ENCODE assay signal across 13 mouse cellular contexts in genomic region chr2:101665703-101666092, GRCm38 (mm10). TPM values are rescaled to one million over a fixed set of nuclear protein-coding genes. Genes with fewer than 3 reads are reported as not detected.
DNase-seq lines count a peak whose midpoint lies in the region; ATAC-seq and TF ChIP-seq lines count a peak whose summit lies in the region.
"Had no signal": no experiment of that assay in that cellular context is flagged by ENCODE, and none has a peak within 500 bp of the region (broad histone marks: within the 10 kb centered on the region; RNA-seq: fewer than 3 reads in every experiment).

No protein-coding gene starts in this region.

- H3K27me3 ChIP-seq in hindbrain, embryonic 12.5 days: no peaks in the 10 kb centered on the region
- H3K27me3 ChIP-seq in midbrain, embryonic 11.5 days (ENCODE audit: control insufficient read depth, insufficient read depth, low read length): no peaks in the 10 kb centered on the region
- 0 out of 2 replicates have a peak, but pooled peaks cover 3% of the 10 kb centered on the region for H3K27me3 ChIP-seq in kidney, embryonic 15.5 days
- H3K27me3 ChIP-seq: heart, embryonic 13.5 days had no signal

- WGBS in hindbrain, embryonic 12.5 days: 73% methylated on average over 3 of the region's 3 CpGs
- 91% methylated on average over 3 of the region's 3 CpGs for WGBS in midbrain, embryonic 11.5 days
- WGBS in kidney, embryonic 15.5 days: 89% methylated on average over 3 of the region's 3 CpGs

- no peaks in the 10 kb centered on the region for H3K9me3 ChIP-seq in hindbrain, embryonic 12.5 days (replicated peaks)
- no peaks in the 10 kb centered on the region for H3K9me3 ChIP-seq in midbrain, embryonic 11.5 days (ENCODE audit: control insufficient read depth, low read length)
- H3K9me3 ChIP-seq in kidney, embryonic 15.5 days (replicated peaks): no peaks in the 10 kb centered on the region
- H3K9me3 ChIP-seq: heart, embryonic 13.5 days had no signal

- ATAC-seq in hindbrain, embryonic 12.5 days (ENCODE audit: low FRiP score): 0 out of 2 replicates have a peak, but pooled peaks have one; percentile 36
- ATAC-seq in midbrain, embryonic 11.5 days (ENCODE audit: low FRiP score): peak; percentile 33
- ATAC-seq in kidney, embryonic 15.5 days (replicated peaks; ENCODE audit: low FRiP score): no peak

- H3K27ac ChIP-seq in left cerebral cortex, adult 2 months: peak overlapping the region; percentile 63; the same call in 1 of the 2 replicates
- H3K27ac ChIP-seq in hindbrain, embryonic 12.5 days: 0 out of 2 replicates have a peak overlapping the region, but pooled peaks have one; percentile 18
- no peak overlapping the region for H3K27ac ChIP-seq in midbrain, embryonic 11.5 days (ENCODE audit: low read depth, low read length)
- no peak overlapping the region for H3K27ac ChIP-seq in kidney, embryonic 15.5 days
- H3K27ac ChIP-seq: heart, embryonic 13.5 days had no signal

- no peak overlapping the region for H3K4me3 ChIP-seq in left cerebral cortex, adult 2 months
- no peak overlapping the region for H3K4me3 ChIP-seq in hindbrain, embryonic 12.5 days
- H3K4me3 ChIP-seq in midbrain, embryonic 11.5 days (ENCODE audit: low read depth, low read length): no peak overlapping the region
- H3K4me3 ChIP-seq in kidney, embryonic 15.5 days (replicated peaks): no peak overlapping the region
- H3K4me3 ChIP-seq: heart, embryonic 13.5 days had no signal

- intact Hi-C loops in left cerebral cortex, adult 2 months (cut with DNase I): no loop called here
- intact Hi-C loops in left cerebral cortex, postnatal 25 days (cut with DNase I): no loop called here

- no peaks in the 10 kb centered on the region for H3K36me3 ChIP-seq in hindbrain, embryonic 12.5 days
- H3K36me3 ChIP-seq in midbrain, embryonic 11.5 days (ENCODE audit: control insufficient read depth, insufficient read depth, low read length): no peaks in the 10 kb centered on the region
- no peaks in the 10 kb centered on the region for H3K36me3 ChIP-seq in kidney, embryonic 15.5 days
- H3K36me3 ChIP-seq: heart, embryonic 13.5 days had no signal

- no peak for DNase-seq in left cerebral cortex, adult 2 months (ENCODE audit: extremely low spot score in 1 of 2, low spot score in 2 of 2)
- no peak for DNase-seq in left cerebral cortex, postnatal 25 days (ENCODE audit: low spot score in 2 of 2)
- no peak for DNase-seq in midbrain, embryonic 11.5 days (ENCODE audit: low spot score, missing footprints)
- no peak for DNase-seq in cerebellum, postnatal 10 days
- DNase-seq in thymus, adult 18-20 months: no peak
- no peak for DNase-seq in adipocyte (ENCODE audit: low spot score)

- 0 out of 2 replicates have a peak, but pooled peaks cover 2% of the 10 kb centered on the region for H3K4me1 ChIP-seq in hindbrain, embryonic 12.5 days
- no peaks in the 10 kb centered on the region for H3K4me1 ChIP-seq in midbrain, embryonic 11.5 days (ENCODE audit: control insufficient read depth, insufficient read depth, low read length)
- H3K4me1 ChIP-seq in kidney, embryonic 15.5 days: peaks cover 3% of the 10 kb centered on the region; the same call in 1 of the 2 replicates
- H3K4me1 ChIP-seq: heart, embryonic 13.5 days had no signal

- no peak overlapping the region for H3K4me2 ChIP-seq in hindbrain, embryonic 12.5 days (replicated peaks)
- no peak overlapping the region for H3K4me2 ChIP-seq in midbrain, embryonic 11.5 days
- H3K4me2 ChIP-seq in kidney, embryonic 15.5 days: no peak overlapping the region
- H3K4me2 ChIP-seq: heart, embryonic 13.5 days had no signal

- no peak for TF ChIP-seq CTCF in left cerebral cortex, adult 2 months (IDR thresholded peaks at IDR 0.05)

- no peak overlapping the region for H3K9ac ChIP-seq in hindbrain, embryonic 12.5 days
- H3K9ac ChIP-seq in midbrain, embryonic 11.5 days (ENCODE audit: low read length): no peak overlapping the region
- no peak overlapping the region for H3K9ac ChIP-seq in kidney, embryonic 15.5 days
- H3K9ac ChIP-seq: heart, embryonic 13.5 days had no signal

RNA-seq across cellular contexts. Expression of gene Traf6, which starts 12.5 kb away (rescaled TPM):
- total RNA-seq in left cerebral cortex, adult 2 months (2021): 10 to 100 TPM; 12.6 to 12.9 TPM
- 10 to 100 TPM in 1 of 2 experiments, 1 to 10 TPM in 1; 9.9 to 11.7 TPM for total RNA-seq in left cerebral cortex, postnatal 25 days (2021)
- 14.0 and 15.8 TPM in 2 replicates for polyA plus RNA-seq in hindbrain, embryonic 12.5 days (2016; fragmentation: Nextera tagmentation; extraction: Ambion mirVana)
- polyA plus RNA-seq in midbrain, embryonic 11.5 days (2014; fragmentation: Nextera tagmentation; extraction: Ambion mirVana): 23.9 and 24.6 TPM in 2 replicates
- 10.8 and 11.0 TPM in 2 replicates for polyA plus RNA-seq in kidney, embryonic 15.5 days (2015; fragmentation: Nextera tagmentation; extraction: Ambion mirVana)

RNA-seq across cellular contexts. Expression of gene B230118H07Rik, which starts 16.4 kb away (rescaled TPM):
- total RNA-seq in left cerebral cortex, adult 2 months (2021): 10 to 100 TPM; 28.6 to 30.2 TPM
- total RNA-seq in left cerebral cortex, postnatal 25 days (2021): 10 to 100 TPM; 24.7 to 28.3 TPM
- 57.7 and 58.6 TPM in 2 replicates for polyA plus RNA-seq in hindbrain, embryonic 12.5 days (2016; fragmentation: Nextera tagmentation; extraction: Ambion mirVana)
- 64.4 and 67.8 TPM in 2 replicates for polyA plus RNA-seq in midbrain, embryonic 11.5 days (2014; fragmentation: Nextera tagmentation; extraction: Ambion mirVana)
- polyA plus RNA-seq in kidney, embryonic 15.5 days (2015; fragmentation: Nextera tagmentation; extraction: Ambion mirVana): 58.6 and 58.7 TPM in 2 replicates

RNA-seq across cellular contexts. Expression of gene Rag1, which starts 16.4 kb away (rescaled TPM):
- under 1 TPM; 0.19 to 0.25 TPM for total RNA-seq in left cerebral cortex, adult 2 months (2021)
- under 1 TPM; 0.18 to 0.37 TPM for total RNA-seq in left cerebral cortex, postnatal 25 days (2021)
- polyA plus RNA-seq in hindbrain, embryonic 12.5 days (2016; fragmentation: Nextera tagmentation; extraction: Ambion mirVana): 0.80 and 0.82 TPM in 2 replicates
- 0.12 TPM in 2 replicates for polyA plus RNA-seq in midbrain, embryonic 11.5 days (2014; fragmentation: Nextera tagmentation; extraction: Ambion mirVana)
- polyA plus RNA-seq in kidney, embryonic 15.5 days (2015; fragmentation: Nextera tagmentation; extraction: Ambion mirVana): 0.05 and 0.06 TPM in 2 replicates

RNA-seq across cellular contexts. Expression of gene Rag2, which starts 41.2 kb away (rescaled TPM):
- total RNA-seq in left cerebral cortex, adult 2 months (2021): not detected
- total RNA-seq in left cerebral cortex, postnatal 25 days (2021): not detected
- polyA plus RNA-seq in hindbrain, embryonic 12.5 days (2016; fragmentation: Nextera tagmentation; extraction: Ambion mirVana): 0.22 and 0.31 TPM in 2 replicates
- 0.05 TPM in 1 of 2 replicates, not detected in the other for polyA plus RNA-seq in midbrain, embryonic 11.5 days (2014; fragmentation: Nextera tagmentation; extraction: Ambion mirVana)
- 0.10 TPM in 1 of 2 replicates, not detected in the other for polyA plus RNA-seq in kidney, embryonic 15.5 days (2015; fragmentation: Nextera tagmentation; extraction: Ambion mirVana)
- total RNA-seq: layer of hippocampus, adult 8-10 months; left cerebral cortex, postnatal 10 days had no signal
- polyA plus RNA-seq: embryonic facial prominence, embryonic 11.5 days; stomach, embryonic 14.5 days had no signal

Comparison
In these comparisons a context has a peak if more than half of its experiments do, and no peak if none do; other contexts are left out.
1. H3K27ac ChIP-seq: peak in left cerebral cortex, adult 2 months (single experiment) and hindbrain, embryonic 12.5 days (single experiment); none in midbrain, embryonic 11.5 days (single experiment) and kidney, embryonic 15.5 days (single experiment).